Mouse (Mus musculus) embryonic facial prominence, embryonic 10.5 days (tissue): Measurements from ENCODE around the gene Anks1b. TPM values are rescaled to one million over a fixed set of nuclear protein-coding genes. Genes with fewer than 3 reads are reported as not detected.
A peak's percentile ranks its signal among the peaks of the same experiment; 100 is the strongest.

Experiments used
- DNase-seq: peaks from one replicate; pipeline ENCODE4 v3.0.0-alpha.2; 2017; ENCODE audit warnings: low spot score
- H3K27ac ChIP-seq: fragments of 300-500 bp; sonication (generic); replicated peaks from 2 replicates; pipeline ENCODE4 v1.5.1; 2016; ENCODE audit warnings: mild to moderate bottlenecking
- H3K27me3 ChIP-seq: fragments of 300-500 bp; sonication (generic); replicated peaks from 2 replicates; pipeline ENCODE4 v1.6.1; 2016; ENCODE audit warnings: low read depth, mild to moderate bottlenecking; ENCODE audit not compliant: poor library complexity, severe bottlenecking
- H3K36me3 ChIP-seq: fragments of 300-500 bp; sonication (generic); replicated peaks from 2 replicates; pipeline ENCODE4 v1.6.1; 2016; ENCODE audit warnings: mild to moderate bottlenecking, moderate library complexity
- H3K4me1 ChIP-seq: fragments of 300-500 bp; sonication (generic); 2 replicates; pipeline ENCODE4 v1.6.1; 2016
- H3K4me3 ChIP-seq: fragments of 300-500 bp; sonication (generic); 2 replicates; pipeline ENCODE4 v1.5.1; 2016; ENCODE audit warnings: mild to moderate bottlenecking, moderate library complexity
- H3K9me3 ChIP-seq: fragments of 300-500 bp; sonication (generic); 2 replicates; pipeline ENCODE4 v1.6.1; 2016; ENCODE audit warnings: mild to moderate bottlenecking
- WGBS: fragments of 180-500 bp; shearing (Covaris S2); methylation state at CpG from one replicate; pipeline ENCODE4 v1.1.7; 2016; 5-methylcytosine and 5-hydroxymethylcytosine counted together
- polyA plus RNA-seq: library from polyadenylated mRNA; unstranded; fragments of >200 nt; fragmentation: Nextera tagmentation; extraction: Ambion mirVana; gene quantifications from 2 replicates; pipeline ENCODE4 v1.2.1, GENCODE M21; 2016

Anks1b gene
- polyA plus RNA-seq, 1 experiment from 2014 or later, result 1.6 TPM

GRCm38 (mm10) chr10:90465426-90465825 lies 592.1 kb downstream of the Anks1b start:
- no peak for DNase-seq
- no peak overlapping the region for H3K4me3 ChIP-seq
- no peak overlapping the region for H3K27ac ChIP-seq
- H3K27me3 ChIP-seq, result no peaks in the 10 kb centered on the region
- no peaks in the 10 kb centered on the region for H3K9me3 ChIP-seq
- no peaks in the 10 kb centered on the region for H3K36me3 ChIP-seq
- 92% methylated on average over 6 of the region's 6 CpGs for WGBS
- H3K4me1 ChIP-seq, result no peaks in the 10 kb centered on the region

DNA sequence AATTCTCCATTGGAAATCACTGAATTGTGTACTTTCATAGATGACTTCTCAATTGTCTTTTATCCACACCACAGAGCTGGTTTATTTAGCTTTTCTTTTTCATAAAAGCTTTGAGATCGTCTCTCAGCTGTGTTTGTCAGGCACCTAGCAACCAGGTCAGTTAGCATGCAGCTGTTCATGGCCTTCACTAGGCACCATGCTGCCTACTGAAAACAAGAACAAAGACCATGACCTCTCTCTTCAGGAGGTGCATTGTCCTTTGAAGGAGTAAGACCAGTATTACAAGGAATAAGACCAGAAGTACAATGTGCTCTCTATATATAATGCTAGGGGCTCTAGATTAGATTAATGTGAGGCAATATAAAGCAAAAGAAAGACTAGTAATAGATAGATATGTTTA lies 594.2 kb downstream of the Anks1b start:
- Histone ChIP-seq H3K27me3 (no peaks in the 10 kb centered on the region), H3K4me1 (no peaks in the 10 kb centered on the region), H3K36me3 (no peaks in the 10 kb centered on the region), H3K4me3 (no peak overlapping the region), H3K9me3 (no peaks in the 10 kb centered on the region), H3K27ac (no peak overlapping the region)
- WGBS, result 54% methylated on average over 1 of the region's 1 CpGs
- no peak for DNase-seq

- DNase-seq, result no peak
- Histone ChIP-seq H3K27me3 (no peaks in the 10 kb centered on the region), H3K9me3 (no peaks in the 10 kb centered on the region; the same call in 1 of the 2 replicates), H3K36me3 (no peaks in the 10 kb centered on the region), H3K4me1 (no peaks in the 10 kb centered on the region), H3K4me3 (no peak overlapping the region), H3K27ac (no peak overlapping the region)
- WGBS, result 88% methylated on average over 7 of the region's 7 CpGs
Measured at GRCm38 (mm10) chr10:90493436-90493835, 620.1 kb downstream of the Anks1b start.

- DNase-seq, result no peak
- no peak overlapping the region for H3K27ac ChIP-seq
- H3K4me3 ChIP-seq, result no peak overlapping the region
- WGBS, result 82% methylated on average over 3 of the region's 3 CpGs
- H3K36me3 ChIP-seq, result no peaks in the 10 kb centered on the region
- H3K27me3 ChIP-seq, result no peaks in the 10 kb centered on the region
- no peaks in the 10 kb centered on the region; the same call in 1 of the 2 replicates for H3K9me3 ChIP-seq
- no peaks in the 10 kb centered on the region for H3K4me1 ChIP-seq
Measured at GRCm38 (mm10) chr10:90493996-90494642, 620.8 kb downstream of the Anks1b start.

DNA sequence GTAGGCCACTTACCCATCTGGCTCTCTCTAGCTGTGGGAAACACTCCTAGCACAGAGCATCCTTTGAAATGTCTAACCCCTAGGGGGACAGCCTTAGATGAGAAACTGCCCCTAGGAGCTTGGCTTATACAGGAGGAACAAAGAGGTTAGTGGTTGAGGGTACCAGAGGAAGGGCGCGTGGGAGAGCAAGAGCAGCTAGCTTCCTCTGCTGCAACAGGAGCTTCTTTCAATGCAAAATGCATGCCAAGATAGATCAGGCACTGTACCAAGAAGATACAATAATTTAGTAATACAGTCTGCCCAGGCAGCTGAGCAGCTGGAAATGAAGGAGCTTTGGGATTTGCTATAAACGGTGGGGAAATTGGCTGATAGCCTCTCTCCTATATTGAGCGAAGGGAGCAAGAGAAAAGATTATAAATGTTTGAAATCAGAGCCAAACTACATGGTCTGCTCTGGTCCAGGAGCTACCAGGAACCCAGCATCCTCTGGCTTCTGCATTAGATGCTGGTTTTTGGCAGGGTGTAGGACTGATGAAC lies 621.7 kb downstream of the Anks1b start:
- Histone ChIP-seq H3K4me3 (no peak overlapping the region), H3K36me3 (no peaks in the 10 kb centered on the region), H3K27ac (no peak overlapping the region), H3K9me3 (no peaks in the 10 kb centered on the region), H3K27me3 (no peaks in the 10 kb centered on the region), H3K4me1 (no peaks in the 10 kb centered on the region)
- WGBS, result 54% methylated on average over 4 of the region's 4 CpGs
- DNase-seq, result no peak

DNA sequence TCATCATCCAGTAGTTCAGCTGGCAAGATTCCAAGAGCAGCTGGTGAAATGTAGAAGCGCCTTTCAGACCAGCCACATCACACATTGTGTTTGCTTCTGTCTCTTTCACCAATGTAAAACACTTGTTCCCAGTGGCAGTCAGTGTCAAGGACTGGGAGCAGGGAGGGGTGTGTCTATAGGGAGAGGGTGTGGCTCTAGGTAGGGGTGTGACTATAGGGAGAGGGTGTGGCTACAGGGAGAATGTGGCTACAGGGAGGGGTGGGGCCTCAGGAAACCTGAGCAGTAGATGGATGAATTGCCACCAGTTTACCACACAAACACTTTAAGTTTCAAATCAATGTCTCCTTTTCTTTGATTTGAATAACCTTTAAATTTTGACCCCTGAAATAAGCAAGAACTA lies 634.3 kb downstream of the Anks1b start:
- DNase-seq, result no peak
- WGBS, result 60% methylated on average over 1 of the region's 1 CpGs
- H3K4me1 ChIP-seq, result no peaks in the 10 kb centered on the region
- H3K9me3 ChIP-seq, result no peaks in the 10 kb centered on the region
- no peaks in the 10 kb centered on the region for H3K36me3 ChIP-seq
- no peaks in the 10 kb centered on the region for H3K27me3 ChIP-seq
- no peak overlapping the region for H3K4me3 ChIP-seq
- no peak overlapping the region for H3K27ac ChIP-seq

DNA sequence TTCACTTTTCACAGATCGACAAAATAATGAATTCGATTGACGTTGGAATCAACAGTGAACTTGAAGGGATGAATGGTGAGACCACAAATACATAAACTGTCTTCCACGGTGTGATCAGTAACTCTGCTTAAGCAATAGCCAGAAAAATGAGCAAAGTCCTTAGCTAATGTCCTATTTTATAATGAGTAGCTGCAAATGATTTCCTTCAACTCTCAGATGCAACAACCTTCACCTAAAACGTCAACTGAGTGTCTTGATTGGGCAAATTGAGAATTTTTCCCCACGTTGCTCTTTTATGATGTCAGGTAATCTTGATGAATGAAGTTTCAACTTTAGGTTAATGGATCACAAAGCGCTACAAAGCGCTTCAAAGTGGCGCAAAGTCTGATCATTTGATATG lies 639.5 kb downstream of the Anks1b start:
- Histone ChIP-seq H3K4me1 (no peaks in the 10 kb centered on the region), H3K27me3 (no peaks in the 10 kb centered on the region), H3K4me3 (no peak overlapping the region), H3K27ac (no peak overlapping the region), H3K9me3 (no peaks in the 10 kb centered on the region), H3K36me3 (no peaks in the 10 kb centered on the region)
- DNase-seq, result no peak
- 91% methylated on average over 9 of the region's 9 CpGs for WGBS

- Histone ChIP-seq H3K4me3 (no peak overlapping the region), H3K9me3 (no peaks in the 10 kb centered on the region), H3K27me3 (no peaks in the 10 kb centered on the region), H3K4me1 (no peaks in the 10 kb centered on the region), H3K36me3 (no peaks in the 10 kb centered on the region), H3K27ac (no peak overlapping the region)
- DNase-seq, result no peak
- WGBS, result 57% methylated on average over 1 of the region's 1 CpGs
Measured at GRCm38 (mm10) chr10:90531813-90532212, 658.5 kb downstream of the Anks1b start.

DNA sequence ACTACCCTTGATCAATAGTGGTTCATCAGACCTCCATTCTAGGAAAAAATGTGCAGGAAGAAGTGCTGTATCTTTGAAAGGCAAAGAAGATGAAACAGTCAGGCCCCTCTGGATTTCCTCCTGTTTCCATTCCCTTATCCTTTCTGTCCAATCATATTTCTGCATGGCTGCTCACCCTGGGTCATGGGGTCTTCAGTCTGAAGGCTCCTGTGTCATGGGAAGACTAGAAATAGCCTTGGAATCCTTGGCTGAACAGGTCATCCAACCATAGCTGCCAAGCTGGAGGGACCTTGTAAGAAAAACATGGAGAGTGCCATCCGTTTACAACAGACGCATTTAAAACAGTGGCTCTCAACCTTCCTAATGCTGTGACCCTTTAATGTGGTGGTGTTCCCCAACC lies 662.1 kb downstream of the Anks1b start:
- H3K27me3 ChIP-seq, result no peaks in the 10 kb centered on the region
- H3K27ac ChIP-seq, result no peak overlapping the region
- no peaks in the 10 kb centered on the region for H3K9me3 ChIP-seq
- 93% methylated on average over 2 of the region's 2 CpGs for WGBS
- H3K36me3 ChIP-seq, result no peaks in the 10 kb centered on the region
- H3K4me3 ChIP-seq, result no peak overlapping the region
- DNase-seq, result no peak
- H3K4me1 ChIP-seq, result no peaks in the 10 kb centered on the region

- Histone ChIP-seq H3K27me3 (no peaks in the 10 kb centered on the region), H3K27ac (no peak overlapping the region), H3K9me3 (no peaks in the 10 kb centered on the region), H3K4me1 (no peaks in the 10 kb centered on the region), H3K36me3 (no peaks in the 10 kb centered on the region), H3K4me3 (no peak overlapping the region)
- 69% methylated on average over 3 of the region's 3 CpGs for WGBS
- DNase-seq, result no peak
Measured at GRCm38 (mm10) chr10:90546635-90547034, 673.3 kb downstream of the Anks1b start.

DNA sequence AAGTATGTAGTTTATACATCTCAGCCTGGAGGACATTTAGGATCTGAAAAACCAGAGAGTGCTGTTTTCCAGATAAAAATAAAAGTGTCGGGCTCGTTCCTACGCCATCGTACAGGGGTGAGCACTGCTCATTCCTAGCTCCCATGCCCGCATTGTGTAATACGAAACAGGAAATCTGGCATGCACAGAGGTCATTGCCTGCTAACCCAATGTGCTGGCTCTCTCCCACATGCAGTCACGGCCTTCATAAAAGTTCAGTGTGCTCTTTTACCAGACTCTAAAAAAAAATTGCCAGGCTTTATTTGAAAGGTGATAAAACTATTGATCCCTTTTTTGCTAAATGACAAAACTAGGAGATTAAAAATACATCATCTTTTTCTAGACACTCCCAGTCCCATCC lies 689.6 kb downstream of the Anks1b start:
- Histone ChIP-seq H3K9me3 (no peaks in the 10 kb centered on the region), H3K36me3 (no peaks in the 10 kb centered on the region), H3K4me3 (no peak overlapping the region), H3K27me3 (no peaks in the 10 kb centered on the region), H3K27ac (no peak overlapping the region; the same call in 1 of the 2 replicates), H3K4me1 (0 out of 2 replicates have a peak, but pooled peaks cover 8% of the 10 kb centered on the region)
- 68% methylated on average over 7 of the region's 7 CpGs for WGBS
- no peak for DNase-seq

DNA sequence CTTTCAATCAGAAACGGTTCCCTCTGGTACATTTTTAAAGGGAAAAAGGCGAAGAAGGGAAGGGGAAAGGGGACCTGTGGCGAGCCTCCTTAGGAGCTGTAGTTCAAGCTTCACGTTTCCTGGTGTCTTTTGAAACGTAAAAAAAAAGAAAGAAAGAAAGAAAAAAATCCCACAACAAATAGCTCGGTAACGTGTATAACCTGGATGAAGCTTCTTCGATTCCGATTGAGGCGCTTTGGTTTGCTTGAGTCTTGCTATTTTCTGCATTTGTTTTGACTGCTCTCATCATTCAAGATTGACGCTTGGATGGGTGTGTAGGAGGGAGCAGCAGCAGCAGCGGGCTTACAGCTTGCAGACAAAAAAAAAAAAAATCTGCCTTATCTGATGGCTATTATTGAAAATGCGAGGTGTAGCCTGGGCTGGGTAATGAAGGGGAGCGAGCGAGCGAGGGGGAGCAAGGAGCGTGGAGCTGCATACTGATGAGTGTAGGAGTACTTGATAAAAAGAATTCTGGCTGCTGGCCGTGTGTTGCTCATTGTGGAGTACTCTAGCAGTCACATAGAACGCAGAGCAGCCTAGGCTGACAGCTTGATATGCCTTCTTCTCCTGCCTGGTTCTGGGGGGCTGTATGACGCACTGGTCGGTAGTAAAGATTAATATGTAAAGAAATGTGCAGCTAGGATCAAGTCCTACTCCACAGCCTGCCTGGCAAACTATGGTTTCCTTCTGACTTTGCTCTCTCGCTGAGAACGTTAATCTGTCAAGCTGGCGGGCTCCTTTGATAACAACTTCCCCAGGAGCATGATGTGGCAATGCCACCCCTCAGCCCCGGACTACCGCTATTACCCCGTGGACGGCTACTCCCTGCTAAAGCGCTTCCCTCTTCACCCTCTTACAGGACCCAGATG lies 703.1 kb downstream of the Anks1b start:
- DNase-seq, result peak; percentile 39

DNA sequence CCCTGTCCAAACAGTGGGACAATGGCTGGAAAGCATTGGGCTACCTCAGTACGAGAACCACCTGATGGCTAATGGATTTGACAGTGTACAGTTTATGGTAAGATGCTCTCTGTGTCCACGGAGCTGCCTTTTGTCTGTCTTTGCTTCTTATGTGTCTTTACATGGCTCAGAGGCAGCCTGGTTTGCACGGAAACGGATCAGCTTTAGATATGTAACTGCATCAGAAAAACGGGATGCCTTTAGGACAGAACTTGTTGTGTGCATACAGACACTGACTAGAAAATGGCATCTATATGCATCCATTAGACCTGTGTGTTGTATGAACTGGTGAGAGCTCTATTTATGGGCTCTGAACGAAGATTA lies 703.8 kb downstream of the Anks1b start:
- 77% methylated on average over 6 of the region's 6 CpGs for WGBS
- H3K4me1 ChIP-seq, result peaks cover 9% of the 10 kb centered on the region
- H3K27me3 ChIP-seq, result no peaks in the 10 kb centered on the region; the same call in 1 of the 2 replicates
- DNase-seq, result no peak
- H3K4me3 ChIP-seq, result peak overlapping the region; percentile 42; the same call in 1 of the 2 replicates
- no peaks in the 10 kb centered on the region for H3K9me3 ChIP-seq
- H3K36me3 ChIP-seq, result no peaks in the 10 kb centered on the region
- H3K27ac ChIP-seq, result no peak overlapping the region

More for the DNA sequence above, 703.1 kb downstream of the Anks1b start:
- peak overlapping the region; percentile 42 for H3K4me3 ChIP-seq
- H3K36me3 ChIP-seq, result no peaks in the 10 kb centered on the region
- no peaks in the 10 kb centered on the region; the same call in 1 of the 2 replicates for H3K27me3 ChIP-seq
- no peaks in the 10 kb centered on the region for H3K9me3 ChIP-seq
- WGBS, result 40% methylated on average over 29 of the region's 29 CpGs
- H3K4me1 ChIP-seq, result peaks cover 9% of the 10 kb centered on the region
- no peak overlapping the region for H3K27ac ChIP-seq
